Mouse (Mus musculus) spleen, adult 2 months (tissue): ENCODE results near the gene Gclm.

Experiments used
- CTCF ChIP-seq: fragments of 200-500 bp; IDR thresholded peaks from 2 replicates; pipeline ENCODE4 v1.5.1; 2011; ENCODE audit warnings: mild to moderate bottlenecking, inconsistent platforms; ENCODE audit not compliant: insufficient read depth, insufficient read length, insufficient replicate concordance; ENCODE audit errors: extremely low read depth
- POLR2A ChIP-seq: fragments of 200-500 bp; IDR thresholded peaks from 2 replicates; pipeline ENCODE4 v1.6.1; 2011; ENCODE audit warnings: low read depth, low read length, inconsistent platforms

DNA sequence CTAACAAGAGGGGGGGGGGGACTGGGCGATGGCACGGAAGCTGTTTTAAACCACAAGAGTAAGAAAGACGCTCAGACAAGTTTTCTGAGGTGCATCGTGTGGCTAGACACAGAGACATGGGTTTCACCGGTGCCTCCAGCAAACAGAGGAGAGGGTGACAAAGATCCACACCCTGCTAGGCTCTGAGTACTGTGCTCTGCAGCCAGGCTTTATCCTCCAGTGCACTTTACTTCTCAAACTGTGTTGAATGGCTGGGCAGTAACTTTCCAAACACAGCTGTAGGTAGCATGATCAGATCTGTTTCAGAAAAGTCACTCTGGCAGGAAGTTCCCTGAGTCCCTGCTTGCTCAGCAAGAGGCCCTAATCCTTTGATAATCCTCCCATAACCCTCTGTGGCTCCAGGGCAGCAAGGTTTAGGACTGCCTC is 43.0 kb upstream of the Gclm start:
- TF ChIP-seq CTCF (no peak), POLR2A (no peak)
